Mouse (Mus musculus): ENCODE measurements at regions not wholly inside any gene's neighbourhood (a gene's known extent, or its start where the extent isn't known, plus 50 kb on each side); places are given as distances from the start of the nearest gene placed in this dataset.

DNA sequence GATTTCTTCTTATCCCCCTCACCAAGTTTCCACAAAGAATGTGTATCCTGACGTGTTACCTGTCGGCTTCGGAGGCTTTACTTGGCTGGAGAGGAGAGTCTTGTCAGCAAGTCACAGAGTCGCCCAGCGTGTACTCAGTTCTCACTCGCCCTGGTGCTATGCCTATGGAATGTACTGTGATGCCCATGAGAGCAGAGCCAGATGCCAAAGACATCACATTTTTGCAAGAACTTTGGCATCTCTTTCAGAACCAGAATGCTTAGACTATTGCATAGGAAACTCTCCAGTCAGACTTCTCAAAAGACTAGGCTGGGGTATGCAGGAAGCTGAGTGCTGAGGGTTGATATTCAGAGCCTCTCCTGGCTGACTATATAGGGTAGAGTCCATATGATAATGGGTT lies 99.3 kb upstream of the Tsc22d2 start:
- DNase-seq (ENCODE audit: low read depth) = peak; percentile 54

DNA sequence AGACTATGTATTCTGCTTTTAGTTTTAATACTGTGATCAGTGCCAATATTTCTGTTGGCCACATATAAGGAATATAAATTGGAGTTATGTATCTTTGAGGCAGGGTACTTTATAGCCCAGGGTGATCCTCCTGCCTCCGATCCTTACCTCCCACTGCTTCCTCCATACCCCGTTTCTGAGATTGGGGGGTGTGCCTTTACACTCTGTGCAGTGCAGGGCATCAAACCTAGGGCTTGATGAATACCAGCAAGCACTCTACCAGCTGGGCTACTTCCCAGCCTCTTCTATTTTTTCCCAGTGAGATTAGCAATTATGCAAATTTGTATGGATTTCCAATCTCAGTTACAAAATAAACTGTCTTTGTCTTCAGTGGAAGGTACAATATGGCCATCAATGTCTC lies 97.3 kb upstream of the Tsc22d2 start:
- no peak for DNase-seq (ENCODE audit: low read depth)

DNA sequence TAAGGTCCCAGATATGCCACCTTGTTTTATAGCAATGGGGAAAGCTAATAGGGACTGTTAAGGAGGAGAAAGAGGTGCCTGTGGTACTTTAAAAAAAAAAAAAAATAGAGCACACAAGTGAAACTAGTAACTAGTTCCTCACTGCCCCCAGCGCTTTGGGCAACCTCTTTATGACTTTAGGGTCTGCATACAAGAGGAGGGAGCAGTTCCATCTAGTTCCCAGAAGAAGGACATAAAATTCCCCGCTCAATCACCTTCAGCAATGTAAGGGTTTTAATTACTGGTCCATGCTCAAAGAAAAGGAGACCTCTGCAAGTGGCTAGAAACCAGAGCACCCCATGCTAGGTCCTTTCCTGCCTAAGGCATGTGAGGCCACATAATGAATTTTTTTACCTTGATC lies 95.8 kb upstream of the Tsc22d2 start:
- no peak for DNase-seq (ENCODE audit: low read depth)

DNA sequence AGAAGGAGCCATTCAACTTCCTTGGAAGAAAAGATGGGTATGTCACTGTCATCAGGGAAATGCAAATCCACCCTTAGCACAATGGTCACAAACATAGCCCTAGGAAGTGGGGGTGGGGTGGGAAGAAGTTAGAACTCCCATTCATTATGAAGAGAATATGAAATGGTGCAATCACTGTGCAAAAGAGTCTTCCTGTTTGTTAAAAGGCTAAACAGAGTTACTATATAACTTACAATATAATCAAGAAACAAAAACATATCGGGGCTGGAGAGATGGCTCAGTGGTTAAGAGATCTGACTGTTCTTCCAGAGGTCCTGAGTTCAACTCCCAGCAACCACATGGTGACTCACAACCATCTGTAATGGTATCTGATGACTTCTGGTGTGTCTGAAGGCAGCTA lies 95.1 kb upstream of the Tsc22d2 start:
- DNase-seq (ENCODE audit: low read depth) = no peak

DNA sequence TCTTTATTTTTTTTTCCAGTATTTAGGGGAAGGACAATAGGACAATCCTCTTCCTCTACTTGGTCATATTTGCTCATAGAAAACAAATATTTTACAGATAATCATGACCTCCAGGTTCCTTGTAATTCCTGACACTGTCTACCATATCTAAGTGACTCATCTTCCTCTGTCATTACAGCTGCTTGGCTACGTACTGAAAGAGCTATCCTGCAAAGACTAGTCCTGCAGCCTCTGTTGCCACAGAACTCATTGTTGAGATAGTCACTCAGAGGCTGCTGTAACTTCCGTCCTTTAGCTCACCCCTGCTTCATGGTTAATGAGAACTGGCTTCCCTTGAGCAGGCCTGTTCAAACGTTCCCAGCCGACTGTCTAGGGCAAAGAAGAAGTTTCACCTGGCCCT lies 93.7 kb upstream of the Tsc22d2 start:
- DNase-seq (ENCODE audit: low read depth) = no peak

DNA sequence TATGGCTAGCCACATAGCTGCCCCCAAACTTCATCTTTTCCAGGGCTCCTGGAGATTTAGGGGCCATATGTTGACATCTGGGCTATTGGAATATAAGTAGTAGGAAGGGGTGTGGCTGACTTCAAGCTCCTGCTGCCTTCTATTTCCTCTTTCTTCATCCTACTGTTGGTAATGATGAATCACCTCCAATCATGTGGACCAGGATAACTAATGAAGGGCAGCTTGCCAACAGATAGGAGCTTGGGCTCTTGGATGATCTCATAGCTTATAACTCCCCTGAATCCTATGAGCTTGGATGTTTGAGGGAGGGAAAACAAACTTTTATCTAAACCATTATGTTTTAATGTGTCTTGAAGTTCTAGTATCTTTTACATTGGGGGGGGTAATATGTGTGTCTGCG lies 92.2 kb upstream of the Tsc22d2 start:
- no peak for DNase-seq (ENCODE audit: low read depth)

DNA sequence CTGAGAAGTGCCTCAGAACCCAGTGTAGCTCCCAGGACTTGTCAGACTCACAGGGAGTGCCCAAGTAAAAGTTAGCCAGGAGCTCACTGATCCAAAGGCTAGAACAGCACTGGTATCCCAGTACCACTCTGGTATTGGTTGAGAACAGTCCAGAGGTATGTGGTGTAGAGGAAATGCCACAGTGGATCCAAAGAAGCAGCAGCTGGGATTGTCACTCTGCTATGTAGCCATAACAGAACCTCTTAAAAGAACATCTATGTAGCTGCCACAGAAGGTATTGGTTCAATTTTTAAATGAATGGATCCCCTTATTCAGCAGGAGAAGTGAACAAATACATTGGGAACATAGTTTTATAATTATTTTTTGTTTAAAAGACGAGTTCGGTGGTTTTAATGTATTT lies 86.8 kb upstream of the Tsc22d2 start:
- DNase-seq (ENCODE audit: low read depth) = no peak

DNA sequence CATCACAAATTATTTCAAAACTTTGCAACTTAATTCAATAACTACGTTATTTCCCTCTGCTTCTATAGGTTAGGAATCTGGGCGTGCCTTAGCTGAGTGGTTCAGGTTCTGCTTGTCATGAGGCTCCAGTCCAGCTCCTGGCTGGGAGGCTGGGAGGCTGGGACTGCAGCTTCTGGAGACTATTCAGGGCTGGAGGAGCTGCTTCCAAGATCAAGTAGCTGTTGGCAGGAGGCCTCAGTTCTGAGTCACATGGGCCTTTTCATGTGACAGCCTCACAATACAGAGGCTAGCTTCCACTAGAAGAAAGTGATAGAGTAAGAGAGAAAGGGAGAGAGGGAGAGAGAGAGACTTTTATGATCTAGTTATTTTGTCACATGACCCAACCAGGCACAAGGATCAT lies 84.3 kb upstream of the Tsc22d2 start:
- DNase-seq (ENCODE audit: low read depth) = peak; percentile 92

DNA sequence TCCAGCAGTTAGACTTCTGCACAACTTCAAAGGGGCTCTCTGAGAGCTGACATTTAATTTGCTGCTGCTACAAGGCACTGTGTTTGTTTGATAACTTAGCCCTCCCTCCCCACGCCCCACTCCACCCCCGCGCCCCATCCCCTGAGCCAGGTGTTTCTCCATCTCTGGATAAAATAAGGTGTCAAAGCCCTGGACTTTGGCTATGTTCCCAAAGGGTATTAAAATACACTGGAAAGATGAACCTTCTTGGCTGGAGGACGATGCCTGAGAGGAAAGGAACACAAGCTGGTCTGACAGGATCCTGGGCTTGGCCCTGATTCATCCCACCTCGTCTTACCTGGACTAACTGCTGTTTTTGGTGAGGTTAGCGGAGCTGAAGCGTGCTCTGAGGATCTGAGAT lies 80.5 kb upstream of the Tsc22d2 start:
- DNase-seq (ENCODE audit: low read depth) = no peak

DNA sequence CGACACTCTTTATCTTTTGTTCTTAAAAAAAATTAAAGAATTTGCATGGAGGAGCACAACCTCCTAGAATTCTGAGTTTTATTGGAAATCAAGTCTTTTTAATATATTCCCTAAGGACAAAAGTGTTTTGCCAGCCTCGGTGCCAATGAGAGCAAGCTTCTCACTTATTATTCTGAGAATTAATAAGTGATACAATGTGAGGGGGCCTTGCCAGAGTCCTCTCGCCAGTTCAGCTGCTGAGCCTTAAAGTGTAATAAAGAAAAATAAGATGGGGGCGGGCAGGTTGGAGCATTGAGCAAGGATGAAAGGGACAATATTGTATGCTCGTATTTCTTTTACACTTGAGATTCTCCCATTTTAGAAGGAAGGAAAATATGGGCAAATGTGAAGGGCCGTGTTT lies 79.2 kb upstream of the Tsc22d2 start:
- DNase-seq (ENCODE audit: low read depth) = no peak

DNA sequence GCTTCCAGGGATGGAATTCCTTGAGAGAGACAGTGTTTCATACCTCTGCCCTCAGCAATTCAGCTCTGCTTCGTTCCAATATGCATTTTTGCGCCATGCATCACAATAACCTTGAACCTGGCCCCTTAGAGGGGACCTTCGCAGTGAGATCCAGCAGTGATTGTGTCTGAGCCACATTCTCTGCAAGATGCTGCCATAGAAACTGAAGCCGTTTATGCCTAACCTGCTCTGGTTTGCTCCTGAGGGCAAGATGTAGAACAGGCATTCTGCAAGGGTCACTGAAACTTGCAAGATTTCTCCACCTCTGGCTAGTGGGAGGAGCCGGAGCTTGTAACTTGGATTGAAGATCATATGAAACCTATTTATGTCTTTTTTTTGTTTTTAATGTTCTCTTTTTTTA lies 78.4 kb upstream of the Tsc22d2 start:
- DNase-seq (ENCODE audit: low read depth) = no peak

DNA sequence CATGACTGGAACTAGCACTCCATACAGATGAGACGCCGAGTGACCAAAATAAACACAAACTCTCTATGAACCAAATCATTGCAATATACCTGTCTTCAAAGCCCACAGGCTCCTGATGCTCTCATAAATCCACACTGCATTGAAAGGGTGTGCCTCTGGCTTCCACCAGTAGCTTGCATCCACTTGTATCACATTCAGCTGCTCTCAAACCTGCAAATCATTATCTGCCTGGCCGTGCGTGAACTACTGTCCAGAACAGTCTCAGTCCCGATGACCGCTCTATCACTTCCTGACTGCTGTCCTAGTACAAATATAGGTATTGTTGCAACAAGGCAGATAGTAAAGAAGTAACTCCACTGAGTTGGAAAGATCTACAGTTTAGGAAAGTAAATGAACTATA lies 77.9 kb upstream of the Tsc22d2 start:
- no peak for DNase-seq (ENCODE audit: low read depth)

DNA sequence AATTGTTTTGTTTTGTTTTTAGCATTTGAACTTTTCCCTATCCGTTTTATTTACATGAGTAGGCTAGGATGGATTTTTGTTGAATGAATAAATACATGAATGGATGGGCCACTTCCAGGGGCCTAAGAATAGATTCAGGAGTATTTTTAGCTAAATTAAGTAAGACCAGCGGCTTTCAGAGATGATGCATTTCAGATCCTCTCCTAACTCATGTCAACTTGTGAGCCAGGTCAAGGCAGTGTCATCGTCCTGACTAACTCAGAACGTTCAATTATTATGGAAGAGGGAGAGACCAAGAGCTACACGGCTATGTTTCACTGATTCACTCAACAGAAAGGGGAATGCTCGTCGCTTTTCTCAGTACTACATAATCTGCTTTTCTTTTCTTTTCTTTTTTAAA lies 75.5 kb upstream of the Tsc22d2 start:
- no peak for DNase-seq (ENCODE audit: low read depth)

DNA sequence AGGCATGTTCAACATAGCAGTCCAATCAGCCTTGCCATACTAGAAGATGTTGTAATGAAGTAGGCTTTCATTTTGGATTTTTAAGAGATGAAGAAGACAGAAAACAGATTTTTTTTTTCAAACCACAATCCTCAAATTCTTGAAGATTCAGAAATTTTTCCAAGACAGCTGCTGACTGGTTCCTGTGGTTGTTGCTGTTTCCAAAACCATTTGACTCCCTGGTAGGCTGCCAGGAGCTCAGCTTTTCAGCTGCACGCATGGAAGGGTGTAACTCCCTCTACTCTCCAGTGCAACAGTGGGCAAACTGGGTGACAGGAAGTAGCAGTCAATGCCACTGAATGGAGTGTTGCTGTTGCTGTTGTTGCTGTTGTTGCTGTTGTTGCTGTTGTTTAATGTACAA lies 72.4 kb upstream of the Tsc22d2 start:
- DNase-seq (ENCODE audit: low read depth) = peak; percentile 83

DNA sequence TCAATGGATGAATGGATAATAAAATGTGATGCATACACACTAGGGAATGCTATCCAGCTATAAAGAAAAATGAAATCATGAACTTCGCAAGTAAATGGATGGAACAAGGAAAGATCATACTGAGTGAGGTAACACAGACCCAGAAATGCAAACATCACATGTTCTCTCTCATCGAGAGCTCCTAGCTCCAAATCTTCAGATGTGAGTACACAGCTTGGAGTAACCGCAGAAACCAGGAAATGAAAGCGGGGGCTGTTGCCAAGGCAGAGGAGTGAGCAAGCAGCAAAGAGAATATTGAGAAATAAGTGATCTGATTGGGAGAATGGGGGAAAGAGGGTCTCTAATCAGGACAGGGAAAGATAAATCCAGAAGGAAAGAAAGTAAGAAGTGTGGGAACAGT lies 52.0 kb upstream of the Tsc22d2 start:
- DNase-seq (ENCODE audit: low read depth) = no peak

DNA sequence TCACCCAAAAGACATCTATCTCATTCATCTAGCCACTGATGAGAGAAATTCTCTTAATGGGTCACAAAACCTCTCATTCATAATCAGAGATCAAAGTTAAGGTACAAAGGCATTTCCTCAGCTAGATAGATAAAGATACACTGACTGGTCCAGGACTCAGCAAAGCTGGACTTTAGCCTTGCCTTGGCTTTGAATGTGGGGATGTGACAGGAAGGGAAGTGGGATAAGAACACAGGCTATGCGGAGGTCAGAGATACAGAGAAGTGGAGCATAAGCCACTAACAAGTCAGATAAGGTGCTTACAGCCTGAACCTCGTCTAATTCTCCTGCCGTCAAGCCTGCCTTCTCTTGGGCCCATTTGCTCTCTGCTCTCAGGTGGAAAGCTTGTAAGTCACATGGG lies 50.0 kb upstream of the Tsc22d2 start:
- no peak for DNase-seq (ENCODE audit: low read depth)
